In genomic region chr7:108934836-108935235, GRCm38 (mm10) we compare ENCODE assay signal across 8 mouse cellular contexts. TPM values are rescaled to one million over a fixed set of nuclear protein-coding genes. Genes with fewer than 3 reads are reported as not detected.
A peak's percentile ranks its signal among the peaks of the same experiment; 100 is the strongest.
DNase-seq lines count a peak whose midpoint lies in the region; ATAC-seq and TF ChIP-seq lines count a peak whose summit lies in the region.

No protein-coding gene starts in this region.

- TF ChIP-seq POLR2A in thymus, adult 2 months (IDR thresholded peaks at IDR 0.05; ENCODE audit: control insufficient read depth, extremely low read depth, insufficient read depth, low read length, poor library complexity) = no peak

- H3K36me3 ChIP-seq in thymus, adult 2 months (ENCODE audit: control insufficient read depth, insufficient read depth, low read length) = peaks cover 19% of the 10 kb centered on the region
- peaks cover 12% of the 10 kb centered on the region for H3K36me3 ChIP-seq in limb, embryonic 11.5 days (ENCODE audit: control insufficient read depth, insufficient read depth, low read length)
- H3K36me3 ChIP-seq in neural tube, embryonic 15.5 days = peaks cover 26% of the 10 kb centered on the region

- ATAC-seq in limb, embryonic 11.5 days (ENCODE audit: insufficient number of reproducible peaks, low FRiP score, low TSS enrichment, low read depth) = no peak
- peak; percentile 2; the same call in 1 of the 2 replicates for ATAC-seq in neural tube, embryonic 15.5 days (ENCODE audit: low FRiP score)

- H3K9me3 ChIP-seq in limb, embryonic 11.5 days (ENCODE audit: control insufficient read depth, low read length) = no peaks in the 10 kb centered on the region
- no peaks in the 10 kb centered on the region for H3K9me3 ChIP-seq in neural tube, embryonic 15.5 days (replicated peaks)

- H3K9ac ChIP-seq in limb, embryonic 11.5 days (ENCODE audit: low read length) = peak overlapping the region; percentile 98
- H3K9ac ChIP-seq in neural tube, embryonic 15.5 days (replicated peaks) = peak overlapping the region; percentile 93

- peak overlapping the region; percentile 80 for H3K4me2 ChIP-seq in limb, embryonic 11.5 days (ENCODE audit: low read depth, severe bottlenecking)
- H3K4me2 ChIP-seq in neural tube, embryonic 15.5 days = peak overlapping the region; percentile 78

- H3K4me3 ChIP-seq in thymus, adult 2 months (ENCODE audit: control insufficient read depth, insufficient read depth, low read length) = peak overlapping the region; percentile 100
- H3K4me3 ChIP-seq in limb, embryonic 11.5 days (ENCODE audit: low read depth, low read length) = peak overlapping the region; percentile 91
- H3K4me3 ChIP-seq in neural tube, embryonic 15.5 days (replicated peaks) = peak overlapping the region; percentile 92

- no peak overlapping the region for H3K27ac ChIP-seq in thymus, adult 2 months (ENCODE audit: control insufficient read depth, insufficient read depth, low read length)
- no peak overlapping the region for H3K27ac ChIP-seq in limb, embryonic 11.5 days (replicated peaks; ENCODE audit: low read depth, low read length)
- peak overlapping the region; percentile 87; the same call in 1 of the 2 replicates for H3K27ac ChIP-seq in neural tube, embryonic 15.5 days (replicated peaks)

- TF ChIP-seq CTCF in thymus, adult 2 months (IDR thresholded peaks at IDR 0.05; ENCODE audit: borderline replicate concordance, control insufficient read depth, extremely low read depth, insufficient read depth, low read length, poor library complexity) = no peak

- no peaks in the 10 kb centered on the region for H3K27me3 ChIP-seq in thymus, adult 2 months (ENCODE audit: control insufficient read depth, insufficient read depth, low read length)
- no peaks in the 10 kb centered on the region for H3K27me3 ChIP-seq in limb, embryonic 11.5 days (ENCODE audit: control insufficient read depth, insufficient read depth, low read length)
- no peaks in the 10 kb centered on the region for H3K27me3 ChIP-seq in neural tube, embryonic 15.5 days (replicated peaks)

- H3K4me1 ChIP-seq in thymus, adult 2 months (replicated peaks; ENCODE audit: control insufficient read depth, insufficient read depth, low read length) = peaks cover 11% of the 10 kb centered on the region
- peaks cover 6% of the 10 kb centered on the region for H3K4me1 ChIP-seq in limb, embryonic 11.5 days (ENCODE audit: control insufficient read depth, insufficient read depth, low read length)
- H3K4me1 ChIP-seq in neural tube, embryonic 15.5 days = peaks cover 21% of the 10 kb centered on the region

- peak; percentile 24 for DNase-seq in adrenal gland, postnatal 10 days
- no peak for DNase-seq in adrenal gland, adult 18-20 months (ENCODE audit: low spot score in 2 of 2)
- DNase-seq in thymus, adult 2 months = no peak
- DNase-seq in thymus, postnatal 14 days = no peak
- DNase-seq in limb, embryonic 11.5 days (ENCODE audit: low spot score) = no peak
- DNase-seq in layer of hippocampus, adult 8-10 months (ENCODE audit: low spot score in 2 of 2) = no peak
- DNase-seq in cerebellum, postnatal 25 days = no peak

- 2% methylated on average over 8 of the region's 8 CpGs for WGBS in thymus, adult 2 months
- WGBS in limb, embryonic 11.5 days = 7% methylated on average over 8 of the region's 8 CpGs
- WGBS in neural tube, embryonic 15.5 days = 7% methylated on average over 8 of the region's 8 CpGs

RNA-seq across cellular contexts. Expression of gene Eif3f, which starts 0.6 kb away (rescaled TPM):
- total RNA-seq in adrenal gland, postnatal 10 days (2021) = 100 to 1,000 TPM; 156 to 162 TPM
- total RNA-seq in adrenal gland, adult 18-20 months (2021) = 100 to 1,000 TPM; 111 to 160 TPM
- 161 and 309 TPM in 2 replicates for polyA plus RNA-seq in thymus, adult 2 months (2012; rRNA removed)
- polyA plus RNA-seq in limb, embryonic 11.5 days (2014; fragmentation: Nextera tagmentation; extraction: Ambion mirVana) = 96.1 and 97.2 TPM in 2 replicates
- polyA plus RNA-seq in neural tube, embryonic 15.5 days (2015; fragmentation: Nextera tagmentation; extraction: Ambion mirVana) = 70.0 and 75.9 TPM in 2 replicates
- total RNA-seq in layer of hippocampus, adult 8-10 months (2022) = 100 to 1,000 TPM in 2 of 4 experiments, 10 to 100 TPM in 2; 92.4 to 104 (median 100) TPM

RNA-seq across cellular contexts. Expression of gene Nlrp10, which starts 4.9 kb away (rescaled TPM):
- total RNA-seq in adrenal gland, postnatal 10 days (2021) = under 1 TPM; 0.24 to 0.33 TPM
- under 1 TPM; 0.32 to 0.43 TPM for total RNA-seq in adrenal gland, adult 18-20 months (2021)
- polyA plus RNA-seq in thymus, adult 2 months (2012; rRNA removed) = 0.09 and 0.27 TPM in 2 replicates
- polyA plus RNA-seq in limb, embryonic 11.5 days (2014; fragmentation: Nextera tagmentation; extraction: Ambion mirVana) = 0.71 and 0.75 TPM in 2 replicates
- polyA plus RNA-seq in neural tube, embryonic 15.5 days (2015; fragmentation: Nextera tagmentation; extraction: Ambion mirVana) = 0.04 TPM in 1 of 2 replicates, not detected in the other
- under 1 TPM; 0.26 to 0.56 (median 0.42) TPM for total RNA-seq in layer of hippocampus, adult 8-10 months (2022)

RNA-seq across cellular contexts. Expression of gene Tub, which starts 15.3 kb away (rescaled TPM):
- 10 to 100 TPM; 20.7 to 27.5 TPM for total RNA-seq in adrenal gland, postnatal 10 days (2021)
- total RNA-seq in adrenal gland, adult 18-20 months (2021) = 10 to 100 TPM; 32.5 to 37.9 TPM
- polyA plus RNA-seq in thymus, adult 2 months (2012; rRNA removed) = 0.54 and 0.66 TPM in 2 replicates
- 3.7 and 4.2 TPM in 2 replicates for polyA plus RNA-seq in limb, embryonic 11.5 days (2014; fragmentation: Nextera tagmentation; extraction: Ambion mirVana)
- 29.8 and 37.6 TPM in 2 replicates for polyA plus RNA-seq in neural tube, embryonic 15.5 days (2015; fragmentation: Nextera tagmentation; extraction: Ambion mirVana)
- total RNA-seq in layer of hippocampus, adult 8-10 months (2022) = 100 to 1,000 TPM; 146 to 206 (median 173) TPM

RNA-seq across cellular contexts. Expression of gene Olfr519, which starts 40.6 kb away (rescaled TPM):
- not detected for total RNA-seq in adrenal gland, postnatal 10 days (2021)
- total RNA-seq in adrenal gland, adult 18-20 months (2021) = not detected
- not detected in 2 replicates for polyA plus RNA-seq in thymus, adult 2 months (2012; rRNA removed)
- not detected in 2 replicates for polyA plus RNA-seq in limb, embryonic 11.5 days (2014; fragmentation: Nextera tagmentation; extraction: Ambion mirVana)
- polyA plus RNA-seq in neural tube, embryonic 15.5 days (2015; fragmentation: Nextera tagmentation; extraction: Ambion mirVana) = not detected in 2 replicates
- total RNA-seq in layer of hippocampus, adult 8-10 months (2022) = not detected

RNA-seq across cellular contexts. Expression of gene Olfr518, which starts 50.0 kb away (rescaled TPM):
- total RNA-seq in adrenal gland, postnatal 10 days (2021) = not detected
- total RNA-seq in adrenal gland, adult 18-20 months (2021) = not detected
- polyA plus RNA-seq in thymus, adult 2 months (2012; rRNA removed) = not detected in 2 replicates
- polyA plus RNA-seq in limb, embryonic 11.5 days (2014; fragmentation: Nextera tagmentation; extraction: Ambion mirVana) = not detected in 2 replicates
- polyA plus RNA-seq in neural tube, embryonic 15.5 days (2015; fragmentation: Nextera tagmentation; extraction: Ambion mirVana) = not detected in 2 replicates
- not detected for total RNA-seq in layer of hippocampus, adult 8-10 months (2022)
